Mouse (Mus musculus) layer of hippocampus, postnatal 36 days (tissue): Measurements from ENCODE around the gene Erp27. TPM values are rescaled to one million over a fixed set of nuclear protein-coding genes. Genes with fewer than 3 reads are reported as not detected.
A peak's percentile ranks its signal among the peaks of the same experiment; 100 is the strongest.
"Not testable (repeated sequence)": the region's sequence is repeated elsewhere in the genome, so short reads cannot be mapped to it uniquely, and the experiment has no call there.

ENCODE experiments used
- DNase-seq, 2 experiments: peaks; one replicate each; pipeline ENCODE4 v3.0.0; 2022
- total RNA-seq, 2 experiments: library from RNA; stranded (reverse); gene quantifications; 2 replicates each; pipeline ENCODE4 v1.2.3; 2021

Erp27 gene
- 1 to 10 TPM in 1 of 2 experiments, under 1 TPM in 1; 0.80 to 1.1 TPM for total RNA-seq

DNA sequence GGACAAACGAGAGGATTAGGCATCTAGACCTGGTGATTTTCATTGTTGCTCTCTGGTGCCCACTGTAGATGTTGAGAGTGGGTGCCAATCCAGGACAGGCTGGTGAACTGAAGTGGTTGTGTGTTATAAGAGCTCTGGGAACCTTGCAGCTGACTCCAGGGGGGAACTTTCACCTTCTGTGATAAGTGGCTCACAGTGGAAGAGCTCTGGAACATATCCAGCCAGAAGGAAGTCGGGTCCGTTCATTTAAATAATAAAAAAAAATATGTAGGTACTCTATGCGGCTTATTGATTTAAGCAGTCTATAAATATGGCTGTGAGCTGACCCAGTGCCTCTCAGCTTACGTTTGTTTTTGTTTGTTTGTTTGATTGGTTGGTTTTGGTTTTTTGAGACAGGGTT lies at the start of gene Erp27:
TSS of gene Erp27 (minus strand) at position 101 of the 400 bp plus-strand sequence.
- no peak for DNase-seq

DNA sequence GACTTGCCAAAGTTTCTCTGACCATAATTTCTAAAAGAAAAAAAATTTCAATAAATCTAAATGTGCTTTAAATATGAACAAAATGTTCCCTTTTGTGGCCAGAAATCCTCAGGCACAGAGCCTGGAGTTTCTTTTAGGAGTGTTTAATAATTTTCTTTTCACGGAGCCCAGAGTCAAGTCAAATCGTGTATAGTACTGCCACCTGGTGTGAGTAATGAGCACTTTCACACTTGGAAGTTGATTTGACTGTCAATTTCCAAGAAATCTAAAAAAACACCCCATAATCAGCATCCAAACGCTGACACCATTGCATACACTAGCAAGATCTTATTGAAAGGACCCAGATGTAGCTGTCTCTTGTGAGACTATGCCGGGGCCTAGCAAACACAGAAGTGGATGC lies 46.9 kb upstream of the Erp27 start:
- not testable (repeated sequence) for DNase-seq

DNA sequence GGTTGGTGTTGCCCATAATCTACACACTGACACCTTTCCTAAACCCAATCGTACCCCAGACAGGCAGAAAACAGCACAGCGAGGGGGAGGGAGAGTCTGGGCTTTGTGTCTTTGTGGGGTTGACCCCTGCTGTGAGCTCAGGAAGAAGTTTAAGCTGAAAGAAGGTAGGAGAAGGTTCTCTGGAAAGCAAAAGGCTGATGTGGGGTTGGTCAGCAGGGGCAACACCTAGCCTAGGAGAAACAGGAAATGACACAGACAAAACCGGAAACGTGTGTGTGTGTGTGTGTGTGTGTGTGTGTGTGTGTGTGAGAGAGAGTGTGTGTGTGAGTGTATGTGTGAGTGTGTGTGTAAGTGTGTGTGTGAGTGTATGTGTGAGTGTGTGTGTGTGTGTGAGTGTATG lies 45.5 kb upstream of the Erp27 start:
- DNase-seq, result no peak

DNA sequence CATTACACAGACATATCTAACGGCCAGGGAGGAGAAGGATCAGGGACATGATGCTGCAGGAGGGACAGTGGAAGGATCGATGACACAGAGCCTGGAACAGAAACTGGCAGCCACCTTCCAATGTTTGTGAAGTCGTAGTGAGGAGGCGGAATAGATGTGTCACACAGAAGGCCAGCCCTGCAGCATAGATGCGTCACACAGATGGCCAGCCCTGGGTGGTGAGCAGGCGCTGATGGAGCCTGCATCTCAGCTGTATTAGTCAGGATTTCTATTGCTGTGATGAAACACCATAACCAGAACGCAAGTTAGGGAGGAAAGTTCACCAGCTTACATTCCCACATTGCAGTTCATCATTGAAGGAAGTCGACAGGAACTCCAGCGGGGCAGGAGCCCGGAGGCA lies 43.9 kb upstream of the Erp27 start:
- peak in 1 of 2 experiments; percentile 20 for DNase-seq

DNA sequence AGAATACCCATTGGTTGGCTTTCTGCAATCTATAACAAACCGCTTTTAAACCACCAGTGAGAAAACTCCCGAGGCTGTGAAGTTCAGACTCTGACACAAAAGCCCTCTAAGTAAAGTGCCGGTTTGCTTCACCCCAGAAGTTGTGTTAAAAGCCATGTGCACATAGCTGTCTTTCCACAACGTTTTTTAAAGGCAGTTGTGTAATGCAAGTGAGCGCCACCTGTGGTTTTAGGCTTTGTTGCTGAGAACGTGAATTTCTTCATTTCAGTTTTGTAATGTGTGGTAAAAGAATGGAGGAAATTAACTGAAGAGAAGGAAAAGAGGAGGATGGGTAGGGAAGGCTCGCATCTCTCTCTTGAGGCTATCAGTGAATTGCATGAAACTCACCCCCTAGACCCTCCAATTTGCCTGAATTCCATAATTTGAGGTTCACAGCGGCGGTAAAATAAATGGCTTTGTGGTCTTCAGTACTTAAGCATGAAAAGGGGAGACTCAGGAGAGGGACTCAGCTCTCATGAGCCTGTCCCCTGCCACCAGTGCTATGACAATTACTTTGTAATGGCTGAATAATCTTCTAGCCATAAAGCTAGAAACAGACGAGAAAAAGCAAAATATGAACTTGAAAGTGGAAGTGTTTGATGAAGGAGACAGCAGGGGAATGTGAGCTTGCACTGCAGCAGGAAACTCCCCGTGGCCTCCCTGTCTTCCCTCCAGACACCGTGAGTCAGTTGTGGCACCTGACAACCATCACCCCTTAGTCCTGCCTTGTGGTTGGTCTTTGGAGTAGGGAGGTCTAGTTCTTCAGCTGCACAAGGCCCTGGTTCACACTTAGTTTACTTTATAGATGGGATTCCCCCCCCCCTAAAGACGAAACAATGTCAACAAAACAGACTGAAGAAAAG lies 42.9 kb upstream of the Erp27 start:
- no peak for DNase-seq

DNA sequence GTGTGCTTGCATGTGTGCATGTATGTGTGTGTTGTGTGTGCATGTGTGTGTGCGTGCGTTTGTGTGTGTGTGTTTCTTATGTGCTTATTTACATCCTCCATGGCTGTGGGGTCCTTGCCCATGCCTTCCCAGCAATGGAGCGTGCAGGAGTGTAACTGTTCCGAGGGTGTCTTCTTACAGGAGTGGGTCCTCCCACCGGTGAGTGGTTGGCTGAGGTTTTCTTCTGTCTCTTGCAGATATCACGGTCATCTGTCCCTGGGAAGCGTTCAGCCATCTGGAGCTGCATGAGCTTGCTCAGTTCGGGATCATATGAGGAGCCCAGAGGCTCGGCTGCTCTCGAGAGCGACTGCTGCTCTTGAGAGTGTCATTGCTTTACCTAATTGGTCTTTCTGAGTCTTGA lies 41.0 kb upstream of the Erp27 start:
- DNase-seq, result no peak

DNA sequence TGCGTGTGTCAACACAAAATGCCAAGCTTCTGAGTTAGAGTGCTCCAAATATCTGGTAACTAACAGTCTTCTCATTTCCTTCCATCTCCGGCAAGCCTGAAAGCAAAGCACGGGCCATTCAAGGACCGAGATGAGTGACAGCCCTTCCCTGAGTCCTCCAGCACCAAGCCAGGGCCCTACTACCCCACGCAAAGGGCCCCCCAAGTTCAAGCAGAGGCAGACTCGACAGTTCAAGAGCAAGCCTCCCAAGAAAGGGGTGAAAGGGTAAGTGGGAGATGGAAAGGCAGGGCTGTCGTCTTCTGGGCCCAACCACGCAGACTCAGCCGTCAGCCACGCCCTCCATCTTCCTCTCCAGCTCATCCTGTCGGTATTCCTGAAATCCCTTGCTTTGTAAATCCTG lies 37.2 kb upstream of the Erp27 start:
- no peak for DNase-seq

DNA sequence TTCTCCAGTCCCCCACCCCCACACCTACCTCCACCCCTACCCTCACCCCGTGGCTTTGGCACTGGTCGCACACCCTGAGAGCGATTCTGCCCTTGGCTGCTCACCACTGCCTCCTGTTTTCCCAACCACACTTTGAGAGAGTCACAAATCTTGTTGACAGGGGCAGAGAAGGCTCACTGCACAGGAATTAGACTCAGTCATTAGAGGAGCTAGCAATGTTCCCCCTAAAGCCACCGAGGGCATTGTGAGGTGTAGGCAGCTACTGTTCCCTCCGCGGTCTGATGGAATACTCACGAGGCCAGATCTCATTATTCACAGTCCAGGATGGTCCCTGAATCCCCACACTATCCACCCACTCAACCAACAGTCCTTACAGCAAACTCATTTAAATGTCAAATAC lies 35.1 kb upstream of the Erp27 start:
- DNase-seq, result no peak

DNA sequence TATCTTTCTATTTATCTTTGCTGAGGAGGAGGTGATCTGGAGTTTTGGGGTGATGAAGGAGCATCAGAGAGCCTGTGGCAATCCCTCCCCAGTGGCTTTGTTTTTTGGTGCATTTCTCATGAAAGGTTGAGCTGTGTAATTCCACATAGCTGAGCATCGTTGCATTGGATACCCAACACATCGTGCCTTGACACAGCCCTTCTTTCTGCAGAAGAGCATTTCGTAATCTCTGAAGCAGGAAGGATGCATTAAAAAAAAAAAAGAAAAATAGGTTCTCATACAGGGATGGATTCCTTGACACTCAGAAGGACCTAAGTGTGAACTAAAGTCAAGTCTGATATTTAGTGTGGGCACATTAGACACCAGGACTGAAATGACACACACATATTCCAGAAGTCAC lies 33.3 kb upstream of the Erp27 start:
- no peak for DNase-seq

DNA sequence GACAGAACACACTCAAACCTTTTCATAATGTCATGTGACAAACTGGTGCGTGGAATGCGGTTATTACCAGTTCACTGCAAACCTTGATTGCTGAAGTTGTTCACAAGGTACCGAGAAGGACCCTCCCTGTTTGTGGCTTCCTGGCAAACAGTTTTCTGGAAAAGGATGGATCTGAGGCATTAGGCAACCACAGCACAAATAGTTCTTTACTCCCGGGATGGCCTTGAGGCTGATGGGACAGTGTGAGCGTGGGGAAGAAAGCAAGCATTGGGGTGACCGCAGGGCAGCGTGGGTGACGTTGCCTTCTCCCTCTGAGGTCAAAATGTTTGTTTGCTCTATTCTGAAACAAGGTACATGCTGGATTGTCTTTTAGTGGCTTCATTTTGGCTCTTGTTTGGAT lies 32.7 kb upstream of the Erp27 start:
- no peak for DNase-seq

DNA sequence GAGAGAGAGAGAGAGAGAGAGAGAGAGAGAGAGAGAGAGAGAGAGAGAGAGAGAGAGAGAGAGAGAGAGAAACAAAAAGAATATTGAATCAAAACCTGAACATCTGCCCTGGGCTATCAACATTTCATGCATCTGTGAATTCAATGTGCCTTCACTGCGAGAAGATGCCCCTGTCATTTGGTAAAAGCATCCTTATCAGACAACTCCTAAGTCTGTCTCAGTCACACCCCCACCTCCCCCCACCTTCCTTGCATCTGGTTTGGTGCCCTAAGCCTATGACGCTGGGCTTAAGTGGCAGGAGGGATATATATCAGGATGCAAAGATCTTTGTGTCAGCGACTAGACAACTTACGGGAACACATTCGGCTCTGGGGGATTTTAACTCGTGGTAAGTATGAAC lies 32.2 kb upstream of the Erp27 start:
- DNase-seq, result no peak

DNA sequence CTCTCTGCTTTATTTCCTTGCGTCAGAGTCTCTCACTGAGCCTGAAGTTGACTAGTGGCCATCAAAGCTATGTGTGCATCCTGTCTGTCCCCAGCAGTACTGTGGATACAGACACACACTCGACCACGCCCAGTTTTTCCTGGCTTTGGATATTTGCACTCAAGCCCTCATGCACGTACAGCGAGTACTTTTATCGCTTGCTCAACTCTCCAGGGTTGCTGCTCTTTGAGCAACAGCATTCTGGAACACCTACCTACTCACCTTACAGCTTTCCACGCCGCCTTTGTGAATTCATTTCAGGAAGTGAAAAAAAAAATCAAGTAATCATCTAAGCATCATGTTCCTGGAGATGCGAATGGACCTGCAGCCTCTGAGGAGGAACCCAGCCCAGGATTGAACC lies 30.9 kb upstream of the Erp27 start:
- DNase-seq, result no peak

DNA sequence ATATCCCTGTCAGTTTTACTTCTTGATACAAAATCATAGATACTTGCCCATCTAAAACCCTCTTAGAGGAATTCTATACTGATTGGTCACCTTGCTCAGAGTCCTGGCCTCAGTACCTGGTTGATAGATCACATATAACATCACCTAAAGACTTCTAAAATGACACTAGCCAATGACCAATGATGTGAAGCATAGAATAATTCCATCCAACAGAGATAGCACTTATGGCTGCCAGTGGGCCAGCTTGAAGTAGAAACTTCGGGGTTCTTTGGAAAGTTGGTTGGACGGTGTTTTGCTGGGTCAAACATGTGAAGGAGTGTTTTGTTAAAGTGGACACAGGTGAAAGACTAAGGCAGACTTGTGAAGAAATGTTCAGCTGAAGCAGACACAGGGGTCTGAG lies 28.2 kb upstream of the Erp27 start:
- no peak for DNase-seq

DNA sequence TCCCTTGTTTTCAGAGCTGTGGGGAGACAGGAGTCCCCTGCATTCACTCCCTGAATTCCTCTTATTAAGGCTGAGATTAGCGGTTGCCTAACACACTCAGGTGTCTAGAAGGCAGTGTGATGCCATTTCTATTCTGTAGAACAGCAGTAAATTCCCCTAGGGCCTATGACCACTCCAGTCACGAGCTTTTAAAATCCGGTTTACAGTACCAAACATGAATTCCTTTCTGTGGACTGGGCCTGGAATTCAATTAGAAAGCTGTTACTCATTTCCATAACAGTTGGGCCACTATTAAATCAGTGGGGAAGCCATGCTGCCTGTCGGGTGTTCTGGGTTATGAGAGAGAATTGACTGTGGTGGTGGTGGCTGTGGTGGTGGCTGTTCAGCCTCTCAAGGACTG lies 25.7 kb upstream of the Erp27 start:
- DNase-seq, result no peak

DNA sequence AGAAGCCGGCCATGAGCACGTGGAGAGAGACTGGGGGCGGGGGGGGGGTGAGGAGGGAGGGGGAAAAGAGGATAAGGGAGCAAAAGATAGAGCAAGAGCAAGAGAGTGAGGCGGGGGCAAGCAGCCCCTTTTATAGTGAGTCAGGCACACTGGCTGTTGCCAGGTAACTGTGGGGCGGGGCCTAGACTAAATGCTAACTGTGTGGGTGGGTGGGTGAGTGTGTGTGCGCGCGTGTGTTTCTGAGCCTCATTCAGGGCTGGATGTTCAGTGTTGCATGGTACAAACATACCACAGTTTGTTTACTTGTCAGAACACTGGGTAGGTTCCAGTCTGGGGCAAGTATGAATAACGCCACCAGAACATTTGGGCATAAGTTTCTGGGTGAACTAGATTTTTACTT lies 25.0 kb upstream of the Erp27 start:
- no peak for DNase-seq

DNA sequence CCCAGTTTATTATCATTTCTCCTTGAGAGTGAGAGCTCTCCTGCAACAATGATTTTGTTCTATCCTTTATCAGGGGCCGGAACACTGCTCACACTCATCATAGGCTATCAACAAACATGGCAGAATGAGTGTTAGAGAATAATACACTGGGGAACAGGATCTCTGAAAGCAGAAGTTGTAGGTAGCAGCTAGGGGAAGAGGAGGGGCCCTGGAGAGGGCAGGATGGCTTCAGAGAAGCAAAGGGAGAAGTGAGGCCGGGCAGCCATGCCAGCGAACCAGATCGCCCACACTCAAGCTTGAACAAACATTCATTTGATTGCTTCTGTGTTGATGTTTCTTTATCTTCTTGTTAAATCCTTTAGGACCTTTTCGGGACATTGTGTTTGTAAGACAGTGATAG lies 24.3 kb upstream of the Erp27 start:
- no peak for DNase-seq

DNA sequence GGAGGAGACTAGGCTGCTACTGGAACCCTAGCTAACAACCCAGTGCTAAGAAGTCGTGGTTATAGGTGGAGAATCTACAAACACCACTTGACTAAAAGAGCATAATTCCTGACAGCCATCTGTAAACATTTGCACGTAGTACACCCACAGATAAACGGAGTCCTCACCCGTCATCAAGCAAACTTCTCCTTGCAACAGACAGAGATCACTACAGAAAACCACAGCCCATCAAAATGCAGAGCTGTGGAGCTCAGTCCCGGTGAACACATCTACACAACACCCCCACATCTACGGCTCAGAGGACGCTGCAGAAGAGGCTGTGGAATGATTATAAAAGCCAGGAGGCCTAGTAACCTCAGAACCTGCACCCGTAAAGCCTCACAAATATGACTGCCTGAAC lies 22.5 kb upstream of the Erp27 start:
- DNase-seq, result no peak

DNA sequence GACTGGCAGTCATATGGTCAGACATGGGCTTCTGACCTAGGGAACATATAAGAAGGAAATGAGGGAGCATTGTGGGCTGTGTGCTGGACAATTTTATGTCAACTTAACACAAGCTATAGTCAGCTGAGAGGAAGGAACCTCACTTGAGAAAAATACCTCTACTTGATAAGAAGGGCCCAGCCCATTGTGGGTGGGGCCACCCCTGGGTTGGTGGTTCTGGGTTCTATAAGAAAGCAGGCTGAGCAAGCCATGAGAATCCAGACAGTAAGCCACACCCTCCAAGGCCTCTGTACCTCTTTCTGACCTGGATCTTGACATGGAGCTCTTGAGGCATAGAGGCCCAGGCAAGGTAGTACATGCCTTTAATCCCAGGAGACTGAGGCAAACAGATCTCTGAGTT lies 21.4 kb upstream of the Erp27 start:
- no peak for DNase-seq

DNA sequence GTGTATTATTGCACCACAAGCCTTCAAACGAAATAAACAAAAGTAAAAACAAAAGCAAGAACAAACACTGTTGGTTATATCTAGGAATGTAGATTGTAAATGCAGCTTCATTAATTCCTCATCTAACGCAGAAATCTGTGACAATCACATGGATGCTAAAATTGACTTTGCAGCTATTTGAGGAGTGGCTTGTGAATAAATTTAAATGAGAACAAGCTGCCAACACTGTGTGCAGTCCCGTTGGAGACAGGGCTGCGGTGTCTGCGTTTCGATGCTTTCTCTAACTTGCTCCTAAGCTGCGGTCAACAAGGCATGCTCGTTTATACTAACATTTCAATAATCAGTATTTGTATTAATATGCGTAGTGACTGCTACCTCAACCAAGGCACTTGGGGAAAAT lies 20.3 kb upstream of the Erp27 start:
- no peak for DNase-seq

DNA sequence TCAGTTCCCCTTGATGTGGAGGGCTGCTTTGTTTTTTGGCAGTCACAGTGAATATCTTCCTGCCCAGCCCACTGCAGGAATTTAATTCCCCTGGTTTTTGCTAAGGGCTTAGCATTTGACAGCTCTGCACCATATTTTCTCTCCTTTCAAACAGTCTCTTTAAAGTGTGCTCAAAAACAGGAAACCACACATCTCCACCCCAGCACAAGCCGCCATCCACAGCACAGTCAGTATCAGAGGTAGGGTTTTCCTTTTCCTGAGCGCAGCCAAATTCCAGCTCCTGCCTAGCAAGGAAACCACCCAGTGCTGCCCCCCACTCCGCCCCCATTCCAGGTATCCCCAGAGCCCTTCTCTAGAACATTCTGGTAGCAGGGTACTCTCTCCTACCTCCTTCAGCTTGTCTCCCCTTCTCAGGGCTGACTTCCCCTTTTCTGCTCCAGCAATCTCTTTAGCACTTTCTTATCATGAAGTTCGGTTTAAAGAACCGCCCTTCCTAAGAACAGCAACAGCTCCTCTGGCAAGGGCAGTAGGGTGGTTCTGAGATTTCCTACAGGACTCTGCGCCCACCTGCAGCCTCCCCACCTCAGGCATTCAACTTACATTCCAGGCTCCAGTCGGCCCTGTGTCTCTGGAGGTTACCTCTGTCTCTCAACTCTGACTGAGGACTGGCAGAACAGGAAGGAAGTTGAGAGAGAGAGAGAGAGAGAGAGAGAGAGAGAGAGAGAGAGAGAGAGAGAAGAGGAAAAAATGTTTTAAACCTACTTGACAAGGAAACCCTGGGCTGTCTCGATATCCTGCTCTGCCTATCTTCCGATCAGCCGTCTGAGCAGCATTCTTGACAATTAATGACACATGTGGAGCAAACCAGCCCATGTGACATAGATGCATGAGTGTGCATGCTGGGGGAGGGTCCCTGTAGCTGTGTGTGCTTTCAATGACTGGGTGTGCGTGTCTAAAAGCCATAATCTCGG lies 19.4 kb upstream of the Erp27 start, which contains the start of gene Arhgdib:
TSS of gene Arhgdib (minus strand) at position 849 of the 971 bp plus-strand sequence.
- no peak for DNase-seq

DNA sequence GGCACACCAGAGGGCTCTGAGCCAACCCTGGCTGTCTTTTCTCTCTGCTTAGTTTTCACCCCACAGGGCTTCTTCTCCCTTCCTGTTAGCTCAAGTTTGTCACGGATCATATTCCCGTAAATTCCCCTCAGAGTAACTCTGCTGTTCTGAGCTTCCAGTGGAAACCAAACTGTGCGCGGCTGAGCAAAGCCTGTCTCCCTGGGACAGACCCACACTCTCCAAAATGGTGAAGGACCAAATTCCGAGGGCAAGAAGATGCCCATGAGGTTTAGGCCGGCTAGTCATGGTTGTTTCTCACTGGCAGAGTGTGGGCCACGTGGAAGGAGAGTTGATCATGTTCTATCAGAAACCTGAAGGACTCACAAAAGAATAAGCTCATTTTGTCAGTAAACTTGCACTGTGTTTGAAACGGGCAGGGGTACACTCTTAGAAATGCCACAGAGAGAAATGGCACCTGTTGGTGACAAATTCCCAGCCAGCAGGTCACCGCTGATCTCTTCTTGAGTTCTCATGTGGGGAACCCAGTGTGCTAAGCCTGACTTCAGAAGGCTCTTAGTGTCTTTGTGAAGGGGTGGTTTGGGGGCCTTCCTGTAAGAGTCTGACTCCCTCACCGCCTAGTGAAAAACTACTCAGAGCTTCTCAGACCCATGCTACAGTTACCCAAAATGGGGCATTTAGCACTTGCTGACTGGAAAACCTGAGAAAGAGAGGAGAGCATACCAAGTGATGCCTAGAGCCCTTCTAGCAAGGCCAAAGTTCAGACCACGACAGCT lies 18.4 kb upstream of the Erp27 start:
- no peak for DNase-seq
